Mouse (Mus musculus): ENCODE measurements around the gene Pcp4l1.
"Not testable (repeated sequence)": the region's sequence is repeated elsewhere in the genome, so short reads cannot be mapped to it uniquely, and the experiment has no call there.

The Pcp4l1 gene

DNA sequence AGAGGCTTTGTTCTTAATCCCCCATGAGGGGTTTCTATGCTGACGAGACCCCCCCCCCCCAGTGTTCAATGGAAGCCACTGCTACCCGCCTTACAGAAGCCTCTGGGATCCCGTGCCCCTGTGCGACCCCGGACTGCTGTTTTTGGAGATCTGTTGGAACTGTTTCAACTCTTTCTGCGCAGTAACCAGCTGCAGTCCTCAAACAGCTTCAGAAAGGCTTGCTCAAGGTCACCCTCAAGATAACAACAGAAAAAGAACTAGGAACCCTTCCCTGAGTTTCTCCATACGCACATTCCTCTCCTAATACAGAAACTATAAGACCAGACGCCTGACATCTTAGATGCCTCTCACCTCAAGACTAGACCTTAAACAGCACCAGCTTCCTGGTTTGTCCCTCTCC lies 7.0 kb downstream of the Pcp4l1 start:
- in situ Hi-C loops (cut with MboI, MseI): no loop called here

- in situ Hi-C loops (cut with MboI, MseI): no loop called here
Observed at GRCm38 (mm10) chr1:171187851-171188700, 8.0 kb downstream of the Pcp4l1 start.

GRCm38 (mm10) chr1:171185655-171186054 lies 10.4 kb downstream of the Pcp4l1 start:
- in situ Hi-C loops (cut with MboI, MseI): no loop called here

- in situ Hi-C loops (cut with MboI, MseI): no loop called here
Observed at GRCm38 (mm10) chr1:171184314-171184713, 11.8 kb downstream of the Pcp4l1 start.

- in situ Hi-C loops (cut with MboI, MseI): no loop called here
Observed at GRCm38 (mm10) chr1:171183620-171184019, 12.4 kb downstream of the Pcp4l1 start.

GRCm38 (mm10) chr1:171183025-171183424 lies 13.0 kb downstream of the Pcp4l1 start:
- in situ Hi-C loops (cut with MboI, MseI): no loop called here

DNA sequence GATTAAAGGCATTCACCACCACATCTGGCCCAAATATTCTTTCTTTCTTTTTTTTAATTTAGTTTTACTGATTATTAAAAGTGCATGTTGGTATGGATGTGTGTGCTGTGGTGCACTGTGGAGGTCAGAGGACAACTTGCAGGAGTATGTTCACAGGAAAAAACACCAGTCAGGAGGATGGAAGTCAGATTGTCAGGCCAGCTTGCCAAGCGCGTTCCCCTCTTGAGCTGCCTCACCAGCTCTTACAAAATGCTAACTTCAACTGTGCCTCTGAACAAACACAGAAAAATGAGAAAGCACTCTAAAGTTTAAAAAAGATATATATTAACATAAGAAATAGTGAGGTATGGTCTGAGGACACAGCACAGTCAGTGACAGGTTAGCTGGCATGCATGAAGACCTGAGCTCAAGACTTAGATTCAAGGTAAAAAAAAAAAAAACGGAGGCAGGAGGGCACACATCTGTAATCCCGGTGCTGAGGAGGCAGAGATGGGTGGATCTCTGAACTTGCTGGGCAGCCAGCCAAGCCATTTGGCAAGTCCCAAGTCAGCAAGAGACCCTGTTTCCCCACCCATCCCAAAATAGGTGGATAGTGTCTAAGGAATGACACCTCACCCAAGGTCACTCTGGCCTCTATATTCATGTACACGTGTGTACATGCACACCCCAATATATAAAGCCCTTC lies 16.4 kb downstream of the Pcp4l1 start:
- in situ Hi-C loops (cut with MboI, MseI): no loop called here

DNA sequence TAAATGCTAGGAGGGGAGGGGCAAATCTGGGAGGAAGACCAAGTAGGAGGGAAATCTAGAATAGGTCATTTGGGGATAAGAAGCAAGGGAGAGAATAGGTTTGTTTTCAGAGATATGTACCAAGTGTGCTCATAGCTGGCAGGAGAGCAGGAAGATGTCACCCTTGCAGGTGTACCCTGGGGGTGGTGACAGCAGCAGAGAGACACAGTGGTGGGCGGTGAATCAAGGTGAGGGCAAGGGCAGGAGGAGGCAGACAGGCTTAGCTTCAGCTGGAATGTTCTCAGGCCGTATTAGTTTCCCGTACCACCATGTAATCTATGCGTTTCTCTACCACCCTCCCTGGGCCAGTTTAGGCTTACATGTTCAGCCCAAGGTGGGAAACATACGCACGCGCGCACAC lies 23.3 kb downstream of the Pcp4l1 start:
- in situ Hi-C loops (cut with MboI, MseI): no loop called here

DNA sequence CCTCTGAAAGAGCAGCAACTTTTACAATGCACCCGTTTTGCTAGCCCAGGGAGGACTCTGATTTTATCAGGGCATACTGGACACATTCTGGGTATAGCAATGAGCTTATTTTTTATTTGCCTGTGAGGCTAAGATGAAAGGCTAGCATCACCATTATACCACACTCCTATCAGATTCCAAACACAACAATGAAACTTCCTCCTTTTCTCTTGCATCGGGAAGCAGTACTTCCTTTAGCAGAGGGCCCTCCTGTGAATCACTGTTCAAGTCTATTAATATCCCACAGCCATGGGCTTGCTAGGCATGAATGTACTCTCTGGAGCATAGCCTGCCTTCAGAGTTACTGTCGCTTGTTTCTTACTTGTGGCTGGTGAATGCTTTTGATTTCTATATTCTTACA lies 24.9 kb downstream of the Pcp4l1 start:
- in situ Hi-C loops (cut with MboI, MseI): no loop called here

DNA sequence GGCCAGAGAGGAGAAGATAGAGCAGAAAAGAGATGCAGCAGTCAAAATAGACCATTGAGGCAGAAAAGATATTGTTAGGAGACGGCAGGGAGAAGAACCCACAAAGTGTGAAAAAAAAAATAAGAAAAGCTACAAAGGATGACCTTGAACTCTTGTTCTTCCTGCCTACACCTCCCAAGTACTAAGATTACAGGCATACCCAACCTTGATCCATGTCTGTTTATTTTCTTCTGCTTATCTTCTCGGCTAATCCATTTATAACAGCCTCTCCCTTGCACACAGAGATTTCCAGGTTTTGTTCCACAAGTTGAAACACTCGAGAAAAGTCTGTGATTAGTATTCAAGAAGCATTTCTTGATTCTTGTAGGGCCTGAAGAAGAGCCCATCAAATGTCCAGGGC lies 26.2 kb downstream of the Pcp4l1 start:
- in situ Hi-C loops (cut with MboI, MseI): no loop called here

DNA sequence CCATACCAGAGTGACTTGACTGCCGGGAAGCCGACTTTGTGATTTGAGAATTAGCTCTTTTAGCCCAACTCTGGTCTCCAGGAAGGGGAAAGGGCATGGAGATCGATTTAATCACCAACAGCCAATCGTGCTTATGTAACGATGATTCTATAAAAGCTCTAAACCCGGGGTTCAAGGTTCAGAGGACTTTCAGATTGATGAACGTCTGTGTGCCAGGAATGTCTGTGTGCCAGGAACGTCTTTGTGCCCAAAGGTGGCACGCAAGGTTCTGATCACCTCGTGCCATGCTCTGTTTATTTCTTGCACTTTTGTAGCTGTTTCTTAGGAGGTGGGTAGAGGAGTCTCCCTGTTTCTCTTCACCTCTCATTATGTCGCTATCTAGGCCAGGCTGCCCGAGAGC lies 27.2 kb downstream of the Pcp4l1 start:
- in situ Hi-C loops (cut with MboI, MseI): no loop called here

- in situ Hi-C loops (cut with MboI, MseI): no loop called here
Observed at GRCm38 (mm10) chr1:171165629-171166345, 30.3 kb downstream of the Pcp4l1 start.

DNA sequence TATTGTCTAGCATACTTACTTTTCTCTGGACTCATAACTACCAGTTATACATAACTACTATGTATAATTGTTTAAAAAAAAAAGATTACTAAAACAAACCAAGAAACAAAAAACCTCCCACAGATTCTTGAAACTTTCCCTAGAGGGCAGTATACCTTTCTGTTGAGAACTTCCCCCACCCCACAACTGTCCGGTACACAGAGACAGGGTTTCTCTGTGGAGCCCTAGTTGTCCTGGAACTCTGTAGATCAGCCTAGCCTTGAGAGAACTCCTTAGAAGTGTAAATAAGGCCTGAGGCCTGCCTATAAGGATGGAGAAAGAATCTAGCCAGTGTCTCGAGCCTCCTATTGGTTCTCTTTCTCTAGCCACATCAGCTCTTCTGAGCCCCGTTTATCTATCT lies 31.8 kb downstream of the Pcp4l1 start:
- in situ Hi-C loops (cut with MboI, MseI): no loop called here

DNA sequence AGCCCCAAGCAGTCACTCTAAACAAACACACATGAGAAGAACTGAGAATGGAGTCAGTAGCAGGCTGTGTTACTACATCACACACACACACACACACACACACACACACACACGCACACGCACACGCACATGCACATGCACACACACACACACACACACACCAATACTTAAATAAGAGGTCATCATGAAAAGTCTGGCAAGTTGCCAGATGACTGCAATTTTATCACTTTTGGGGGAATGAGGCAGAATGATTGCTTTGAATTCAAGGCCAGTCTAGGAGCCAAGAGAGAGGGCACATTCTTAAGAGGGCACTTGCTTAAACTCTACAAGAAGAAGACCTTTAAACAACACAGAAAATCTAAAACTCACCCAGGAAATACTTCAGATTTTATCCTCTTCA lies 33.5 kb downstream of the Pcp4l1 start:
- in situ Hi-C loops (cut with MboI, MseI): no loop called here

GRCm38 (mm10) chr1:171159485-171159975 lies 36.5 kb downstream of the Pcp4l1 start:
- in situ Hi-C loops (cut with MboI, MseI): no loop called here

GRCm38 (mm10) chr1:171157965-171158364 lies 38.1 kb downstream of the Pcp4l1 start:
- in situ Hi-C loops (cut with MboI, MseI): no loop called here

DNA sequence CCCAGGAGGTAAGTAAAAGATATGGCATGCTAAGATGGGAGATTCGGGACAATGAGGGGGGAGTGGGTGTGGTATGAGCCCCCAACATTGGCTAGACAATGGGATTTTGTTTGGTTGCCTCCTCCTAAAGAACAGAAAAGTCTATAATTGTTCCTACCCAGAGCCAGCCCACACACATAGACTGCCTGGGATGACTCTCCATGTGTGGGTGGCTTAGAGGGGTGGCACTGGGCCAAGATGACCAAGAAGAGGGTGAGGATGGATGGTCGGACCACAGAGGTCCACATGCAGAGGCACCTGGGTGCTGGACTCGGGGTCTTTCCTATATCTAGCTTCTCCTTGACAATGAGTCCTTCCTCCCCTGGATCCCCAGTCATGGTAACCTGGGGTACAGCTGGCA lies 39.4 kb downstream of the Pcp4l1 start:
- in situ Hi-C loops (cut with MboI, MseI): no loop called here

DNA sequence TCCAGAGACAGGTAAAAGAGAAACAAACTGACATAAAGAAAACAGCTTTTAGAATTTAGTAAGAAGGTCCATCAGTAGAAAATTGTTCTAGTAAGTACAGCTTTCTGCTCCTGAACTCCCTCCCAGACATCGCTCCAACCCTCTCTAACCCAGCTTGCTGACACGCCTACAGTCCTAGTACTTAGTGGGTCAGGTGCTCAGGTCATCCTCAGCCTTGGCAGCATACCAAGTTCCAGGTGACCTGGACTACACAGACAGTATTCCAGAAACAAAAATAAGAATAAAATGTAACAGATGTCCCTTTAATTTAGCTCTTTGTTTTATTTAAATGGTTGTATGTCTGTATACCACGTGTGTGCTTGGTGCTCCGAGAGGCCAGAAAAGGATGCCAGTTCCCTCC lies 44.1 kb downstream of the Pcp4l1 start:
- in situ Hi-C loops (cut with MboI, MseI): no loop called here

- in situ Hi-C loops (cut with MboI, MseI): no loop called here
Observed at GRCm38 (mm10) chr1:171150838-171151391, 45.2 kb downstream of the Pcp4l1 start.

DNA sequence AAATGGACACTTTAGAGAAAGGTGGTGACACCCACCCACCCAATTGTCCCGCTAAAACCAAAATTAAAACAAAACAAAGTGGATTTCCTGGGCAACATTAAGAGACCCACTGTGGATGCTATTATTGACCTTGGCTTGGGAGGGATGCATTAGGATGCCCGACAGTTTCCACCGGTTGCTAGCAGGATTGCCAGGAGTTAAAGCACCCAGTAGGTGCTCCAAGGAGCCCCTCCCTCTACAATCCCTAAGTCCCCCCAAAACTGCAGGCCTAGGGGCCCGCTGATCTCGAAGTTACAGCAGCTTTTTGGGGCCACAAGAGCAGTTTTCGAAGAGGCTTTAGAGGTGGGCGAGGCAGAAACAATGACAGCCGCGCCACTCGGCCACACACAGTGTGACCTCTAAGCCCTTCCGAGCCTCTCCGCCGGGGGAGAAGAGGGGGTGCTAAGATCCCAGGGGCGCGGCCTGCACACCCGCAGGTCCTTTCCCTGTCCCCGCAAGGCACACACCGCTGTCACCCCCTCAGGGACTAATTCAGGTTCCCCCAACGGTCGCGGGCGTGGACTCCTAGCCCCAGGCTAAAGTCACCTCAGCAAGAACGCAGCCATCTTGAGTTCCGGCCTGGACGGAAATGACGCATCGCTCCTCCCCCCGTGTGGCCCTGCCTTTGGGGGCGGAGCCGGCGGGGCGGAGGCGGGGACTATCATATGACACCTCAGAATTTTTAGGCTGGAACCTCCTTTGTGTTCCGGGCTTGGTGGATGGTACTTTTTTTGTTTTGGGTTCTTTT lies 45.9 kb downstream of the Pcp4l1 start, which contains the start of the genes Sdhc and Mpz:
Gene Sdhc (minus strand): TSS at position 630 of the 787 bp plus-strand sequence.
Gene Mpz (plus strand): TSS at position 738 of the 787 bp plus-strand sequence.
- in situ Hi-C loops (cut with MboI, MseI): no loop called here

DNA sequence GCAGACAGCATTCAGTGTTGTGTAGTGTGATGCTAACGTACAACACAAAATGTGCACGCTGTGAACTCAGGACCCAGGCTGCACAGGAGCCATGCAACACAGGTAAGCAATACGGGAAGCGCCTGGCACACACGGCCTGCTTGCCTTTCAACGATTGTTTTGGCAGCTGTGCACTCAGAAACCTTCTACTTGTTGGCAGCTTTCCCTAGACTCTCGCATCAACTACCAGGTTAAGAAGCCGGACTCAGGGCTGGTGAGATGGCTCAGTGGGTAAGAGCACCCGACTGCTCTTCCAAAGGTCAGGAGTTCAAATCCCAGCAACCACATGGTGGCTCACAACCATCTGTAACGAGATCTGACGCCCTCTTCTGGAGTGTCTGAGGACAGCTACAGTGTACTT lies 53.1 kb downstream of the Pcp4l1 start:
- in situ Hi-C loops (cut with MboI, MseI): not testable (repeated sequence)

Measured in T-helper 17 cell (primary cell).